8 mouse cellular contexts compared by ENCODE assay signal in genomic region chr6:134984748-134985147, GRCm38 (mm10). TPM values are rescaled to one million over a fixed set of nuclear protein-coding genes. Genes with fewer than 3 reads are reported as not detected.
DNase-seq lines count a peak whose midpoint lies in the region; ATAC-seq lines count a peak whose summit lies in the region.

No protein-coding gene starts in this region.

- H3K36me3 ChIP-seq in heart, embryonic 10.5 days = no peaks in the 10 kb centered on the region
- no peaks in the 10 kb centered on the region for H3K36me3 ChIP-seq in limb, embryonic 10.5 days

- DNase-seq in heart, embryonic 10.5 days (ENCODE audit: low spot score) = peak; percentile 87
- no peak for DNase-seq in heart, adult 8-10 months (ENCODE audit: low spot score)
- DNase-seq in MN1 (ENCODE audit: low spot score) = peak; percentile 58
- DNase-seq in limb, embryonic 10.5 days (ENCODE audit: low spot score) = peak; percentile 37
- DNase-seq in retina, embryonic 14.5 days (ENCODE audit: low spot score) = peak; percentile 51
- no peak for DNase-seq in yolk sac, embryonic 10.5 days (ENCODE audit: low spot score)
- DNase-seq in ovary, adult 18-20 months (ENCODE audit: low spot score) = no peak

- ATAC-seq in erythroid progenitor cell, adult 5-6 weeks (replicated peaks; ENCODE audit: low FRiP score, poor library complexity, severe bottlenecking) = peak; percentile 83

- H3K27ac ChIP-seq in heart, embryonic 10.5 days = peak overlapping the region; percentile 91; the same call in 1 of the 2 replicates
- no peak overlapping the region for H3K27ac ChIP-seq in limb, embryonic 10.5 days

- no peak overlapping the region for H3K4me3 ChIP-seq in heart, embryonic 10.5 days
- H3K4me3 ChIP-seq in limb, embryonic 10.5 days = no peak overlapping the region

- WGBS in heart, embryonic 10.5 days = 41% methylated on average over 3 of the region's 3 CpGs
- 70% methylated on average over 3 of the region's 3 CpGs for WGBS in limb, embryonic 10.5 days

- peaks cover 29% of the 10 kb centered on the region for H3K4me1 ChIP-seq in heart, embryonic 10.5 days
- H3K4me1 ChIP-seq in limb, embryonic 10.5 days = peaks cover 30% of the 10 kb centered on the region

- no peaks in the 10 kb centered on the region for H3K9me3 ChIP-seq in heart, embryonic 10.5 days
- H3K9me3 ChIP-seq in limb, embryonic 10.5 days (replicated peaks) = no peaks in the 10 kb centered on the region

- peaks cover 15% of the 10 kb centered on the region; the same call in 1 of the 2 replicates for H3K27me3 ChIP-seq in heart, embryonic 10.5 days (ENCODE audit: insufficient read depth, poor library complexity, severe bottlenecking)
- peaks cover 19% of the 10 kb centered on the region for H3K27me3 ChIP-seq in limb, embryonic 10.5 days (ENCODE audit: low read depth, poor library complexity, severe bottlenecking)

RNA-seq across cellular contexts. Expression of gene Apold1, which starts 3.2 kb away (rescaled TPM):
- polyA plus RNA-seq in heart, embryonic 10.5 days (2016; fragmentation: Nextera tagmentation; extraction: Ambion mirVana) = 2.2 and 2.9 TPM in 2 replicates
- total RNA-seq in heart, adult 8-10 months (2022) = 1 to 10 TPM; 4.8 to 7.5 (median 5.6) TPM
- total RNA-seq in erythroid progenitor cell, adult 5-6 weeks (2015; ENCODE audit: low replicate concordance) = 8.8 and 11.5 TPM in 2 replicates
- 16.0 and 17.9 TPM in 2 replicates for total RNA-seq in erythroid progenitor cell, adult 5-6 weeks (2017; ENCODE audit: low replicate concordance)
- polyA plus RNA-seq in limb, embryonic 10.5 days (2016; fragmentation: Nextera tagmentation; extraction: Ambion mirVana) = 2.4 and 3.1 TPM in 2 replicates

RNA-seq across cellular contexts. Expression of gene Ddx47, which starts 26.7 kb away (rescaled TPM):
- polyA plus RNA-seq in heart, embryonic 10.5 days (2016; fragmentation: Nextera tagmentation; extraction: Ambion mirVana) = 75.6 and 99.1 TPM in 2 replicates
- total RNA-seq in heart, adult 8-10 months (2022) = 10 to 100 TPM; 36.3 to 39.7 (median 38.0) TPM
- total RNA-seq in erythroid progenitor cell, adult 5-6 weeks (2015; ENCODE audit: low replicate concordance) = 31.7 and 44.0 TPM in 2 replicates
- 35.2 and 49.3 TPM in 2 replicates for total RNA-seq in erythroid progenitor cell, adult 5-6 weeks (2017; ENCODE audit: low replicate concordance)
- 129 and 134 TPM in 2 replicates for polyA plus RNA-seq in limb, embryonic 10.5 days (2016; fragmentation: Nextera tagmentation; extraction: Ambion mirVana)

Comparison
In these comparisons a context has a peak if more than half of its experiments do, and no peak if none do; other contexts are left out.
1. DNase-seq: peak in heart, embryonic 10.5 days (single experiment), MN1 (single experiment), limb, embryonic 10.5 days (single experiment) and retina, embryonic 14.5 days (single experiment); none in heart, adult 8-10 months (single experiment), yolk sac, embryonic 10.5 days (single experiment) and ovary, adult 18-20 months (single experiment).